Mouse (Mus musculus) liver, embryonic 12.5 days (tissue): ENCODE measurements at regions not wholly inside any gene's neighbourhood (a gene's known extent, or its start where the extent isn't known, plus 50 kb on each side); places are given as distances from the start of the nearest gene placed in this dataset.
"Not testable (repeated sequence)": the region's sequence is repeated elsewhere in the genome, so short reads cannot be mapped to it uniquely, and the experiment has no call there.

Source experiments
- ATAC-seq: fragments of 200-750 bp; cut with Nextera tagmentation; 2 replicates; pipeline ENCODE4 v1.8.0; 2017; ENCODE audit warnings: moderate number of reproducible peaks, mild to moderate bottlenecking, moderate library complexity
- H3K27ac ChIP-seq: fragments of 300-500 bp; sonication (generic); 2 replicates; pipeline ENCODE4 v1.5.1; 2016; ENCODE audit warnings: mild to moderate bottlenecking
- H3K27me3 ChIP-seq: fragments of 300-500 bp; sonication (generic); replicated peaks from 2 replicates; pipeline ENCODE4 v1.6.1; 2016; ENCODE audit warnings: mild to moderate bottlenecking, moderate library complexity
- H3K36me3 ChIP-seq: fragments of 300-500 bp; sonication (generic); 2 replicates; pipeline ENCODE4 v1.6.1; 2016; ENCODE audit warnings: mild to moderate bottlenecking, moderate library complexity
- H3K4me1 ChIP-seq: fragments of 300-500 bp; sonication (generic); 2 replicates; pipeline ENCODE4 v1.6.1; 2016
- H3K4me2 ChIP-seq: fragments of 300-500 bp; sonication (generic); 2 replicates; pipeline ENCODE4 v1.6.1; 2016; ENCODE audit warnings: mild to moderate bottlenecking, moderate library complexity
- H3K4me3 ChIP-seq: fragments of 300-500 bp; sonication (generic); 2 replicates; pipeline ENCODE4 v1.5.1; 2016; ENCODE audit warnings: mild to moderate bottlenecking, moderate library complexity
- H3K9ac ChIP-seq: fragments of 300-500 bp; sonication (generic); 2 replicates; pipeline ENCODE4 v1.6.1; 2016; ENCODE audit warnings: mild to moderate bottlenecking, moderate library complexity
- H3K9me3 ChIP-seq: fragments of 300-500 bp; sonication (generic); replicated peaks from 2 replicates; pipeline ENCODE4 v1.6.1; 2016; ENCODE audit warnings: mild to moderate bottlenecking, moderate library complexity
- WGBS: fragments of 180-500 bp; shearing (Covaris S2); methylation state at CpG from one replicate; pipeline ENCODE4 v1.1.7; 2016; ENCODE audit not compliant: insufficient replicate concordance; 5-methylcytosine and 5-hydroxymethylcytosine counted together

- Histone ChIP-seq H3K4me3 (no peak overlapping the region), H3K36me3 (no peaks in the 10 kb centered on the region), H3K27me3 (peaks cover 18% of the 10 kb centered on the region; the same call in 1 of the 2 replicates), H3K9me3 (no peaks in the 10 kb centered on the region), H3K4me1 (no peaks in the 10 kb centered on the region), H3K9ac (no peak overlapping the region), H3K4me2 (no peak overlapping the region), H3K27ac (no peak overlapping the region)
- WGBS, result 24% methylated on average over 12 of the region's 12 CpGs
- ATAC-seq, result no peak
Measured at GRCm38 (mm10) chr3:130803591-130804326, 73.6 kb upstream of the Rpl34 start.

- Histone ChIP-seq H3K36me3 (no peaks in the 10 kb centered on the region), H3K4me3 (no peak overlapping the region), H3K4me2 (no peak overlapping the region), H3K27me3 (peaks cover 16% of the 10 kb centered on the region; the same call in 1 of the 2 replicates), H3K4me1 (peaks cover 9% of the 10 kb centered on the region; the same call in 1 of the 2 replicates), H3K9me3 (no peaks in the 10 kb centered on the region), H3K9ac (no peak overlapping the region), H3K27ac (no peak overlapping the region)
- 28% methylated on average over 2 of the region's 2 CpGs for WGBS
- ATAC-seq, result no peak
Measured at GRCm38 (mm10) chr3:130800016-130800415, 69.8 kb upstream of the Rpl34 start.

- not testable (repeated sequence) for H3K9me3 ChIP-seq, H3K27me3 ChIP-seq, H3K27ac ChIP-seq, H3K4me2 ChIP-seq, ATAC-seq, H3K9ac ChIP-seq, H3K4me1 ChIP-seq, H3K36me3 ChIP-seq, H3K4me3 ChIP-seq
- WGBS, result 86% methylated on average over 1 of the region's 1 CpGs
Measured at GRCm38 (mm10) chr3:130797956-130798355, 67.8 kb upstream of the Rpl34 start.

GRCm38 (mm10) chr3:130796531-130796930 lies 66.3 kb upstream of the Rpl34 start:
- no peak overlapping the region for H3K4me3 ChIP-seq
- 0 out of 2 replicates have a peak overlapping the region, but pooled peaks have one; percentile 16 for H3K4me2 ChIP-seq
- WGBS, result 42% methylated on average over 8 of the region's 8 CpGs
- H3K27me3 ChIP-seq, result no peaks in the 10 kb centered on the region
- H3K9ac ChIP-seq, result no peak overlapping the region
- no peaks in the 10 kb centered on the region for H3K36me3 ChIP-seq
- no peak overlapping the region for H3K27ac ChIP-seq
- no peaks in the 10 kb centered on the region for H3K9me3 ChIP-seq
- H3K4me1 ChIP-seq, result peaks cover 9% of the 10 kb centered on the region; the same call in 1 of the 2 replicates
- ATAC-seq, result peak; percentile 83

GRCm38 (mm10) chr3:130795396-130795795 lies 65.2 kb upstream of the Rpl34 start:
- ATAC-seq, result no peak
- WGBS, result 63% methylated on average over 4 of the region's 4 CpGs
- Histone ChIP-seq H3K4me3 (no peak overlapping the region), H3K4me2 (no peak overlapping the region), H3K27ac (no peak overlapping the region), H3K27me3 (no peaks in the 10 kb centered on the region), H3K36me3 (no peaks in the 10 kb centered on the region), H3K4me1 (peaks cover 9% of the 10 kb centered on the region; the same call in 1 of the 2 replicates), H3K9ac (no peak overlapping the region), H3K9me3 (no peaks in the 10 kb centered on the region)

- H3K4me1 ChIP-seq, result peaks cover 9% of the 10 kb centered on the region; the same call in 1 of the 2 replicates
- no peak overlapping the region; the same call in 1 of the 2 replicates for H3K4me2 ChIP-seq
- no peaks in the 10 kb centered on the region for H3K27me3 ChIP-seq
- H3K9ac ChIP-seq, result no peak overlapping the region
- H3K27ac ChIP-seq, result no peak overlapping the region
- 25% methylated on average over 13 of the region's 13 CpGs for WGBS
- no peak overlapping the region for H3K4me3 ChIP-seq
- no peaks in the 10 kb centered on the region for H3K36me3 ChIP-seq
- no peaks in the 10 kb centered on the region for H3K9me3 ChIP-seq
- no peak for ATAC-seq
Measured at GRCm38 (mm10) chr3:130794142-130794925, 64.1 kb upstream of the Rpl34 start.

- no peak for ATAC-seq
- H3K36me3 ChIP-seq, result no peaks in the 10 kb centered on the region
- WGBS, result 66% methylated on average over 11 of the region's 11 CpGs
Measured at GRCm38 (mm10) chr3:130780706-130781240, 50.6 kb upstream of the Rpl34 start.

More at GRCm38 (mm10) chr3:130780706-130781240, 50.6 kb upstream of the Rpl34 start:
- Histone ChIP-seq H3K4me2 (no peak overlapping the region), H3K4me1 (no peaks in the 10 kb centered on the region), H3K27ac (no peak overlapping the region), H3K4me3 (no peak overlapping the region), H3K9me3 (no peaks in the 10 kb centered on the region), H3K9ac (no peak overlapping the region), H3K27me3 (no peaks in the 10 kb centered on the region)
